Mouse (Mus musculus) liver, postnatal 0 days (tissue): ENCODE data around the gene Zscan5b. TPM values are rescaled to one million over a fixed set of nuclear protein-coding genes. Genes with fewer than 3 reads are reported as not detected.
"Not testable (repeated sequence)": the region's sequence is repeated elsewhere in the genome, so short reads cannot be mapped to it uniquely, and the experiment has no call there.

Experiments
- ATAC-seq: fragments of 200-750 bp; cut with Nextera tagmentation; 2 replicates; pipeline ENCODE4 v1.8.0; 2017; ENCODE audit warnings: mild to moderate bottlenecking, moderate library complexity
- DNase-seq: peaks from one replicate; pipeline ENCODE4 v3.0.0-alpha.2; 2016
- H3K27ac ChIP-seq: fragments of 300-500 bp; sonication (generic); 2 replicates; pipeline ENCODE4 v1.5.1; 2014; ENCODE audit warnings: antibody characterized with exemption, moderate library complexity, mild to moderate bottlenecking, low read depth
- H3K27me3 ChIP-seq: fragments of 300-500 bp; sonication (generic); 2 replicates; pipeline ENCODE4 v1.6.1; 2014; ENCODE audit warnings: low read length, control low read depth, mixed read lengths; ENCODE audit not compliant: insufficient read depth
- H3K36me3 ChIP-seq: fragments of 300-500 bp; sonication (generic); replicated peaks from 2 replicates; pipeline ENCODE4 v1.6.1; 2014; ENCODE audit warnings: mild to moderate bottlenecking, control low read depth, low read length, moderate library complexity, mixed read lengths; ENCODE audit not compliant: insufficient read depth
- H3K4me1 ChIP-seq: fragments of 300-500 bp; sonication (generic); 2 replicates; pipeline ENCODE4 v1.6.1; 2014; ENCODE audit warnings: antibody characterized with exemption, mild to moderate bottlenecking, control low read depth; ENCODE audit not compliant: insufficient read depth
- H3K4me2 ChIP-seq: fragments of 300-500 bp; sonication (generic); 2 replicates; pipeline ENCODE4 v1.6.1; 2014; ENCODE audit warnings: low read depth, mild to moderate bottlenecking, low read length, moderate library complexity, mixed read lengths
- H3K4me3 ChIP-seq: fragments of 300-500 bp; sonication (generic); 2 replicates; pipeline ENCODE4 v1.5.1; 2014; ENCODE audit warnings: low read depth, low read length
- H3K9ac ChIP-seq: fragments of 300-500 bp; sonication (generic); replicated peaks from 2 replicates; pipeline ENCODE4 v1.6.1; 2014; ENCODE audit warnings: mild to moderate bottlenecking, moderate library complexity
- H3K9me3 ChIP-seq: fragments of 300-500 bp; sonication (generic); 2 replicates; pipeline ENCODE4 v1.6.1; 2016; ENCODE audit warnings: mild to moderate bottlenecking, control low read depth, low read length, mixed read lengths
- CTCF ChIP-seq: sonication (generic); IDR thresholded peaks from 2 replicates; pipeline ENCODE4 v1.5.1; 2016; ENCODE audit warnings: antibody characterized with exemption, low read depth
- EP300 ChIP-seq: IDR thresholded peaks from 2 replicates; pipeline ENCODE4 v1.6.1; 2016; ENCODE audit warnings: antibody characterized with exemption, low read depth, mild to moderate bottlenecking
- WGBS: fragments of 180-500 bp; shearing (Covaris S2); extraction: QIAGEN DNeasy Blood & Tissue Kit; methylation state at CpG from one replicate; pipeline ENCODE4 v1.1.7; 2014; ENCODE audit not compliant: insufficient replicate concordance; 5-methylcytosine and 5-hydroxymethylcytosine counted together
- polyA plus RNA-seq: library from polyadenylated mRNA; unstranded; fragments of >200 nt; fragmentation: Nextera tagmentation; extraction: Ambion mirVana; gene quantifications from 2 replicates; pipeline ENCODE4 v1.2.1, GENCODE M21; 2015

The Zscan5b gene
- polyA plus RNA-seq, result not detected in 2 replicates

- DNase-seq (no peak), ATAC-seq (no peak)
- Histone ChIP-seq H3K36me3 (no peaks in the 10 kb centered on the region), H3K27me3 (no peaks in the 10 kb centered on the region), H3K27ac (no peak within 1 kb of the TSS), H3K4me3 (no peak within 1 kb of the TSS), H3K4me1 (no peaks in the 10 kb centered on the region), H3K9ac (no peak within 1 kb of the TSS), H3K9me3 (no peaks in the 10 kb centered on the region), H3K4me2 (no peak within 1 kb of the TSS)
- TF ChIP-seq CTCF (no peak), EP300 (no peak)
- 82% methylated on average over 12 of the region's 12 CpGs for WGBS
Measured at GRCm38 (mm10) chr7:6221978-6222377, at the start of gene Zscan5b. Zscan5b (plus strand) TSS chr7:6222278.

GRCm38 (mm10) chr7:6172674-6173244 lies 49.3 kb upstream of the Zscan5b start:
- peaks cover 20% of the 10 kb centered on the region for H3K4me1 ChIP-seq
- H3K4me3 ChIP-seq, result peak overlapping the region; percentile 68
- no peaks in the 10 kb centered on the region for H3K27me3 ChIP-seq
- under 1% methylated on average over 27 of the region's 28 CpGs for WGBS
- DNase-seq (no peak), ATAC-seq (peak; percentile 42)
- no peak for TF ChIP-seq CTCF
- no peak for TF ChIP-seq EP300
- H3K9me3 ChIP-seq, result no peaks in the 10 kb centered on the region
- no peaks in the 10 kb centered on the region for H3K36me3 ChIP-seq
- peak overlapping the region; percentile 88 for H3K27ac ChIP-seq
- peak overlapping the region; percentile 70 for H3K9ac ChIP-seq
- peak overlapping the region; percentile 96 for H3K4me2 ChIP-seq

GRCm38 (mm10) chr7:6173872-6174271 lies 48.2 kb upstream of the Zscan5b start:
- H3K27ac ChIP-seq, result peak overlapping the region; percentile 88
- DNase-seq, result no peak
- WGBS, result 61% methylated on average over 8 of the region's 8 CpGs
- TF ChIP-seq CTCF (no peak), EP300 (peak; percentile 57)
- H3K4me1 ChIP-seq, result peaks cover 20% of the 10 kb centered on the region
- H3K27me3 ChIP-seq, result no peaks in the 10 kb centered on the region
- no peaks in the 10 kb centered on the region for H3K9me3 ChIP-seq
- peak overlapping the region; percentile 96; the same call in 1 of the 2 replicates for H3K4me2 ChIP-seq
- no peaks in the 10 kb centered on the region for H3K36me3 ChIP-seq
- peak; percentile 17 for ATAC-seq
- no peak overlapping the region for H3K4me3 ChIP-seq
- no peak overlapping the region for H3K9ac ChIP-seq

GRCm38 (mm10) chr7:6174365-6174987 lies 47.6 kb upstream of the Zscan5b start:
- 31% methylated on average over 9 of the region's 9 CpGs for WGBS
- H3K4me2 ChIP-seq, result peak overlapping the region; percentile 38; the same call in 1 of the 2 replicates
- H3K36me3 ChIP-seq, H3K4me3 ChIP-seq, DNase-seq, H3K9me3 ChIP-seq, H3K27me3 ChIP-seq, ATAC-seq: not testable (repeated sequence)
- H3K27ac ChIP-seq, result peak overlapping the region; percentile 88
- peak overlapping the region; percentile 16; the same call in 1 of the 2 replicates for H3K9ac ChIP-seq
- peaks cover 20% of the 10 kb centered on the region for H3K4me1 ChIP-seq
- TF ChIP-seq CTCF, result 0 out of 2 replicates have a peak, but pooled peaks have one; percentile 22

- H3K27ac ChIP-seq, result no peak overlapping the region
- no peak for DNase-seq
- H3K4me1 ChIP-seq, result peaks cover 6% of the 10 kb centered on the region; the same call in 1 of the 2 replicates
- ATAC-seq, result no peak
- H3K9ac ChIP-seq, result no peak overlapping the region
- H3K36me3 ChIP-seq, result peaks cover 4% of the 10 kb centered on the region; the same call in 1 of the 2 replicates
- no peaks in the 10 kb centered on the region for H3K9me3 ChIP-seq
- TF ChIP-seq EP300, result no peak
- no peak for TF ChIP-seq CTCF
- H3K27me3 ChIP-seq, result no peaks in the 10 kb centered on the region
- H3K4me2 ChIP-seq, result no peak overlapping the region
- H3K4me3 ChIP-seq, result no peak overlapping the region
Measured at GRCm38 (mm10) chr7:6179013-6179412, 43.1 kb upstream of the Zscan5b start.

GRCm38 (mm10) chr7:6182882-6183281 lies 39.2 kb upstream of the Zscan5b start:
- H3K27ac ChIP-seq, result no peak overlapping the region
- no peaks in the 10 kb centered on the region for H3K9me3 ChIP-seq
- H3K4me3 ChIP-seq, result no peak overlapping the region
- TF ChIP-seq EP300 (no peak), CTCF (no peak)
- no peaks in the 10 kb centered on the region for H3K27me3 ChIP-seq
- H3K9ac ChIP-seq, result no peak overlapping the region
- DNase-seq (no peak), ATAC-seq (no peak)
- peaks cover 15% of the 10 kb centered on the region; the same call in 1 of the 2 replicates for H3K36me3 ChIP-seq
- H3K4me1 ChIP-seq, result no peaks in the 10 kb centered on the region
- H3K4me2 ChIP-seq, result no peak overlapping the region
